Mouse (Mus musculus): ENCODE results near the gene Kifc1. TPM values are rescaled to one million over a fixed set of nuclear protein-coding genes. Genes with fewer than 3 reads are reported as not detected.
"Not testable (repeated sequence)": the region's sequence is repeated elsewhere in the genome, so short reads cannot be mapped to it uniquely, and the experiment has no call there.

Kifc1 gene
- polyA plus RNA-seq, 1 experiment from 2014 or later = 12.3 TPM

DNA sequence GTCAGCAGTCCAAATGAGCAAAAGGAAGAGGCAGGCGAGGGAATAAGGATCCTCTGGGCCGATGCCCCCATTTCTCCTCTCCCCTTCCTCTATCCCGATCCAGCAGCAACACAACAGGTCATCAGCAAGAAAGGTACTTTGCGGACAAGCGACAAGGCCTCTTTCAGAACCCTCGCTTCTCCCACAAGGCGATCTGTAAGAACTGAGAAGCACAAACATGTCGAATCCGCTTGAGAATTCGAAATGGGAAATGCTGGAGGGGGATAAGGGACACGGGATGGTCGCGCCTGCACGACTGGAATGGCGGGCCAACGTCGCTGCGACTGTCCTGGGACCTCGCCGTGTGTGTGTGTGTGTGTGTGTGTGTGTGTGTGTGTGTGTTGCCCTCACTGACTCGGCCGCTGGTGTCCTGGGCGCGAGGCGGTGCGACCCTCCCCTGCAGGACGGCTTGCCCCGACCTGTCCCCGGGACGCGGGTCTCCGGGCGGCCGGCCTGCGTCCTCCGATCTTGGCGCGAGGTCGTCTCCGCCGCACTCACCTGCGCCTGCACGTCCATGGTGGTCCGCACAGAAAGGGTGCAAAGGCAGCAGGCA, 424 bp downstream of the Kifc1 start:
- not testable (repeated sequence) for H3K4me1 ChIP-seq (ENCODE audit: control insufficient read depth, insufficient read depth, low read length); H3K9me3 ChIP-seq (ENCODE audit: control insufficient read depth, low read length); H3K27me3 ChIP-seq (ENCODE audit: control insufficient read depth, insufficient read depth, low read length); H3K36me3 ChIP-seq (ENCODE audit: control insufficient read depth, insufficient read depth, low read length); H3K27ac ChIP-seq (replicated peaks; ENCODE audit: low read depth, low read length)
- Histone ChIP-seq H3K9ac (ENCODE audit: low read length) (peak overlapping the region; percentile 73), H3K4me3 (ENCODE audit: low read depth, low read length) (peak overlapping the region; percentile 60), H3K4me2 (ENCODE audit: low read depth, severe bottlenecking) (peak overlapping the region; percentile 60)
- peak; percentile 54; the same call in 1 of the 2 replicates for ATAC-seq (ENCODE audit: insufficient number of reproducible peaks, low FRiP score, low TSS enrichment, low read depth)
- under 1% methylated on average over 38 of the region's 44 CpGs for WGBS
- DNase-seq (ENCODE audit: low spot score) = peak; percentile 30

DNA sequence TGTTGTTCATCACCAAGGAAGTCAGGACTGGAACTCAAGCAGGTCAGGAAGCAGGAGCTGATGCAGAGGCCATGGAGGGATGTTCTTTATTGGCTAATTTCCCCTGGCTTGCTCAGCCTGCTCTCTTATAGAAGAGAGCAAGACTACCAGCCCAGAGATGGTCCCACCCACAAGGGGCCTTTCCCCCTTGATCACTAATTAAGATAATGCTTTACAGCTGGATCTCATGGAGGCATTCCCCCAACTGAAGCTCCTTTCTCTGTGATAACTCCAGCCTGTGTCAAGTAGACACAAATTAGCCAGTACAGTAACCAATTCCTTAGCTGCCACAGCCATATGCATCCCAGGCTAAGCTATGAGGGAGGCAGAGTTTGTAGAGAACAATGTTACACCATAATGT, 2.2 kb downstream of the Kifc1 start:
- H3K27ac ChIP-seq (replicated peaks; ENCODE audit: low read depth, low read length); DNase-seq (ENCODE audit: low spot score); H3K4me2 ChIP-seq (ENCODE audit: low read depth, severe bottlenecking); H3K27me3 ChIP-seq (ENCODE audit: control insufficient read depth, insufficient read depth, low read length); H3K9ac ChIP-seq (ENCODE audit: low read length); H3K9me3 ChIP-seq (ENCODE audit: control insufficient read depth, low read length); H3K4me1 ChIP-seq (ENCODE audit: control insufficient read depth, insufficient read depth, low read length); H3K36me3 ChIP-seq (ENCODE audit: control insufficient read depth, insufficient read depth, low read length); ATAC-seq (ENCODE audit: insufficient number of reproducible peaks, low FRiP score, low TSS enrichment, low read depth); H3K4me3 ChIP-seq (ENCODE audit: low read depth, low read length): not testable (repeated sequence)

DNA sequence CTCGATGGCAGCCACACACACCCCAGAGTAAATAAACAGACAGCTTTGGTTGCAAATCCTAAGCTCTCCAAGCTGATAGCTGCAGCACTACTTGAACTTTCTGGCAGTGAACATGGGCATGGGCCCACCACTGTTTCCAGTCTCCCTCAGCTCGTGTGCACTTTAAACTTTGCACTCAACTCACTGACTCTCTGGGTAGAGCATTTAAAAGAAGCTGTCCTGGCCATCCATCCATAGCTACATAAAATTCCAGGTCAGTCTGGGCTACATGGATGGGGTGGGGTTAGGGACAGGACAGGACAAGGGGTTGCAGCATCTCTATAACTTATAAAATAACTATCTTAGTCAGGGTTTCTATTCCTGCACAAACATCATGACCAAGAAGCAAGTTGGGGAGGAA, 2.7 kb downstream of the Kifc1 start:
- not testable (repeated sequence) for H3K9ac ChIP-seq (ENCODE audit: low read length); ATAC-seq (ENCODE audit: insufficient number of reproducible peaks, low FRiP score, low TSS enrichment, low read depth)
- WGBS = 62% methylated on average over 2 of the region's 2 CpGs

DNA sequence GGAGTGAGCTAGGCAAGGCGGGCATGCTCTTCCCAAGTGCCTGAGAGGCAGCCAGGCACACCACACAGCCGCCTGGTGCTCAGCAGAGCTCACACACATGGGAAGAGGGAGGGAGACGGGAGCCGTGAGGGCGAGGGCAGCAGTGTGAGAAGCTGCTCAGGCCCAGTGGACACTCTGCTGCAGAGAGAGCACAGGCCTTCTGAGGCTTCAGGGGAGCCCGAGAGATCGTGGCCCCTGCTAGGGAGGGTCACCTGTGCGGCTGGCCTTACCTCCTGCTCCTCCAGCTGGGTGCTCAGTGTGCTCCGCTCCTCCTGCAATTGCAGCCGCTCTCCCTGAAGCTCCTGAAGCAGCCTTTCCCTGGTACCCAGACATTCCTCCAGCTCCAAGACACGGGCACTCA, 6.1 kb downstream of the Kifc1 start:
- not testable (repeated sequence) for H3K27ac ChIP-seq (replicated peaks; ENCODE audit: low read depth, low read length); H3K4me2 ChIP-seq (ENCODE audit: low read depth, severe bottlenecking); H3K9ac ChIP-seq (ENCODE audit: low read length); H3K4me3 ChIP-seq (ENCODE audit: low read depth, low read length); DNase-seq (ENCODE audit: low spot score); H3K9me3 ChIP-seq (ENCODE audit: control insufficient read depth, low read length); H3K27me3 ChIP-seq (ENCODE audit: control insufficient read depth, insufficient read depth, low read length); ATAC-seq (ENCODE audit: insufficient number of reproducible peaks, low FRiP score, low TSS enrichment, low read depth); H3K4me1 ChIP-seq (ENCODE audit: control insufficient read depth, insufficient read depth, low read length)
- peaks cover 22% of the 10 kb centered on the region for H3K36me3 ChIP-seq (ENCODE audit: control insufficient read depth, insufficient read depth, low read length)
- 86% methylated on average over 9 of the region's 11 CpGs for WGBS

More for the DNA sequence above, 2.7 kb downstream of the Kifc1 start:
- DNase-seq (ENCODE audit: low spot score); H3K4me1 ChIP-seq (ENCODE audit: control insufficient read depth, insufficient read depth, low read length); H3K4me3 ChIP-seq (ENCODE audit: low read depth, low read length); H3K27me3 ChIP-seq (ENCODE audit: control insufficient read depth, insufficient read depth, low read length); H3K36me3 ChIP-seq (ENCODE audit: control insufficient read depth, insufficient read depth, low read length); H3K4me2 ChIP-seq (ENCODE audit: low read depth, severe bottlenecking); H3K9me3 ChIP-seq (ENCODE audit: control insufficient read depth, low read length); H3K27ac ChIP-seq (replicated peaks; ENCODE audit: low read depth, low read length): not testable (repeated sequence)

DNA sequence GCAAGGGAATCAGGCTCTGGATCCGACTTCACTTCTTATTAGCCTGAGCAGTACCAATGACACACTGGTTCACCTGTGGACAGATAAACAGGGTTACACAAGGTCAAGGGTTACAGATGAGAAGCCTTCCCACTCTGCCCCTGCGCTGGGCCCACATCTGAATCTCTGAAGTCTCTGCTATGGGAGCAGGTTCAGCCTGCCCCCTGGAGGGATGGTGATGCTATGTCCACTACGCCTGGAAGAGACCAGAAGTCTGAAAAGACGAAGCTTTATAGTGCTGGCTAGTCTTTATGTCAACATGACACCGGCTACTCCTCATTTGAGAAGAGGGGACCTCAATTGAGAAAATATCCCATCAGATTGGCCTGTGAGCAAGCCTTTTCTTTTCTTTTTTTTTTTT, 14.7 kb downstream of the Kifc1 start:
- WGBS = 82% methylated on average over 5 of the region's 5 CpGs
- not testable (repeated sequence) for H3K27me3 ChIP-seq (ENCODE audit: control insufficient read depth, insufficient read depth, low read length); H3K9ac ChIP-seq (ENCODE audit: low read length); H3K4me3 ChIP-seq (ENCODE audit: low read depth, low read length); ATAC-seq (ENCODE audit: insufficient number of reproducible peaks, low FRiP score, low TSS enrichment, low read depth); H3K4me1 ChIP-seq (ENCODE audit: control insufficient read depth, insufficient read depth, low read length); H3K4me2 ChIP-seq (ENCODE audit: low read depth, severe bottlenecking); H3K27ac ChIP-seq (replicated peaks; ENCODE audit: low read depth, low read length); H3K9me3 ChIP-seq (ENCODE audit: control insufficient read depth, low read length)
- peak; percentile 26 for DNase-seq (ENCODE audit: low spot score)
- peaks cover 13% of the 10 kb centered on the region; the same call in 1 of the 2 replicates for H3K36me3 ChIP-seq (ENCODE audit: control insufficient read depth, insufficient read depth, low read length)

DNA sequence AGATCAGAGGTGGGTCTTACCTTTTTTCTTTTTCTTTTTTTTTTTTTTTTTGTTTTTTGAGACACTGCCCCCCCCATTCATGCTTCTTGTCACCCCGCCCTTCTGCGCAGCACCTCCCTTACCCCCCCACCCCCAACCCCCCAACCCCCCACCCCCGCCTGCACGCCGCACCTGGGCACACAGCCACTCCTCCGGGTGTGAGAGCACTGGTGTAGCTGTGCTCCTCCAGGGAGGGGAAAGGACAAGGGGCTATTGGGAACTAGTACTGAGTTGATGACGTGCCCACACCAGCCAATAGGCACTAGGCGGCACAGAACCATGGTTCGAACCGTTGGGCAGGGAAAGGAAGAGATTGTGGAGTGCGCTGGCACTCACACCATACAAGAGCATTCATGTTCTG, 16.1 kb downstream of the Kifc1 start:
- DNase-seq (ENCODE audit: low spot score) (no peak), ATAC-seq (ENCODE audit: insufficient number of reproducible peaks, low FRiP score, low TSS enrichment, low read depth) (no peak)
- Histone ChIP-seq H3K36me3 (ENCODE audit: control insufficient read depth, insufficient read depth, low read length) (peaks cover 7% of the 10 kb centered on the region; the same call in 1 of the 2 replicates), H3K9me3 (ENCODE audit: control insufficient read depth, low read length) (no peaks in the 10 kb centered on the region), H3K27me3 (ENCODE audit: control insufficient read depth, insufficient read depth, low read length) (no peaks in the 10 kb centered on the region), H3K4me1 (ENCODE audit: control insufficient read depth, insufficient read depth, low read length) (no peaks in the 10 kb centered on the region), H3K27ac (replicated peaks; ENCODE audit: low read depth, low read length) (no peak overlapping the region), H3K4me2 (ENCODE audit: low read depth, severe bottlenecking) (no peak overlapping the region), H3K4me3 (ENCODE audit: low read depth, low read length) (no peak overlapping the region), H3K9ac (ENCODE audit: low read length) (no peak overlapping the region)
- 84% methylated on average over 11 of the region's 11 CpGs for WGBS

DNA sequence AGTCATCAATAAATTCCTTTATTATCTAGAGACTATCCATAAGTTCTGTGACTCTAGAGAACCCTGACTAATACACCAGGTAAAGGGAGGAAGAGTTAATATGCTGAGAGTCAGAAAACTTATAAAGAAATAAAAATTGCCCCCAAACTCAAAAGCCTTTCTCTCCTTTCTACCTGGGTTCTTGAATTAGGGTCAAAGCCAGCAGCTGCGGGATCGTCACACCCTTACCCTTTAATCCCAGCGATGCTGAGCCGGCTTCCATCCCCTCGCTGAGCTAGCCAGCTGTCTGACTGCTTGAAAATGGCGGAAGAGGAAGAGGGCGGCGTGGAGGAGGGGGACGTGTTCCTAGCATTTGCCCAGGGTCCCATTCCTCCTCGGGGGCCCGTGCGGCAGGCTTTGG, 16.9 kb downstream of the Kifc1 start, which contains the start of gene Gm7029:
Gm7029 (plus strand) TSS at position 301 of the 400 bp plus-strand sequence.
- H3K27me3 ChIP-seq (ENCODE audit: control insufficient read depth, insufficient read depth, low read length); H3K4me2 ChIP-seq (ENCODE audit: low read depth, severe bottlenecking); H3K9me3 ChIP-seq (ENCODE audit: control insufficient read depth, low read length); H3K4me3 ChIP-seq (ENCODE audit: low read depth, low read length); H3K9ac ChIP-seq (ENCODE audit: low read length); H3K36me3 ChIP-seq (ENCODE audit: control insufficient read depth, insufficient read depth, low read length); H3K27ac ChIP-seq (replicated peaks; ENCODE audit: low read depth, low read length); DNase-seq (ENCODE audit: low spot score); ATAC-seq (ENCODE audit: insufficient number of reproducible peaks, low FRiP score, low TSS enrichment, low read depth); H3K4me1 ChIP-seq (ENCODE audit: control insufficient read depth, insufficient read depth, low read length): not testable (repeated sequence)
- WGBS = 79% methylated on average over 4 of the region's 12 CpGs

DNA sequence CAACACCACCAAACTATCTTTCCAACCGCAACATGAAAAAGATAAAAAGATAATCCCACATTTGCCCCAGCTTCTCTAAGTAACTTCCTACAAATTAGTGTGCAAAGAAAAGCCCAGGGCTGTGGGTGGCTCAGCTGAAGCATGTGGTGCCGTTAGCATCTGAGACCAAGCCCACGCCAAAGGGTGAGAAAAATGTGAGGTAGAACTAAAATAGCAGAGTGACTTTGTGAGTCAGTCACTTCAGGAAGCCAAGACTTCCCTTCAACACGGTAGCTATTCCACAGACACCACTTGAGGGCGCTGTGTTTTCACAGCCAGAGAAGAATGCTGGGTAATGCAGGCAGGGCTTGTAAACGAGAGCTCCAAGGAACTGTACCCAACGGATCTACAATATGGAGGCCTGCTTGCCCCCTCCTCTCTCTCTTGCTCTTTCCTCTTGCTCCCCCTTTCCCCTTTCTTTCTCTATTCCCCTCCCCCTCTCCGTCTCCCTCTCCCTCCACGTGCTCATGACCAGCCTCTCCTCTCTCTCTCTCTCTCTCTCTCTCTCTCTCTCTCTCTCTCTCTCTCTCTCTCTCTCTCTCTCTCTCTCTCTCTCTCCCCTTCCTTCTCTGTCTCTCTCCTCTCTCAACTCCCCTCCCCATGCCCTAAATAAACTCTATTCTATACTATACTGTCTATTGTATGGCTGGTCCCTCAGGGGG, 25.0 kb downstream of the Kifc1 start:
- no peaks in the 10 kb centered on the region for H3K4me1 ChIP-seq (ENCODE audit: control insufficient read depth, insufficient read depth, low read length)
- no peaks in the 10 kb centered on the region for H3K9me3 ChIP-seq (ENCODE audit: control insufficient read depth, low read length)
- 43% methylated on average over 9 of the region's 9 CpGs for WGBS
- H3K4me3 ChIP-seq (ENCODE audit: low read depth, low read length) = no peak overlapping the region
- DNase-seq (ENCODE audit: low spot score) (peak; percentile 54), ATAC-seq (ENCODE audit: insufficient number of reproducible peaks, low FRiP score, low TSS enrichment, low read depth) (no peak)
- H3K4me2 ChIP-seq (ENCODE audit: low read depth, severe bottlenecking) = no peak overlapping the region
- no peaks in the 10 kb centered on the region for H3K27me3 ChIP-seq (ENCODE audit: control insufficient read depth, insufficient read depth, low read length)
- no peak overlapping the region for H3K27ac ChIP-seq (replicated peaks; ENCODE audit: low read depth, low read length)
- H3K36me3 ChIP-seq (ENCODE audit: control insufficient read depth, insufficient read depth, low read length) = no peaks in the 10 kb centered on the region
- no peak overlapping the region for H3K9ac ChIP-seq (ENCODE audit: low read length)
